Mouse (Mus musculus) adrenal gland, postnatal 25 days (tissue): ENCODE measurements around the gene Bcr. TPM values are rescaled to one million over a fixed set of nuclear protein-coding genes. Genes with fewer than 3 reads are reported as not detected.

Source experiments
- total RNA-seq: library from RNA; stranded (reverse); gene quantifications from 2 replicates; pipeline ENCODE4 v1.2.3, GENCODE M21; 2021

The Bcr gene
- total RNA-seq, 1 experiment from 2014 or later, result 41.0 TPM

Other genes starting within 250 kb of the Bcr start
- 2.4 and 3.5 TPM in 2 replicates for gene Gnaz, start 93.4 kb upstream of the Bcr start, total RNA-seq
- gene Rsph14, start 28.0 kb upstream of the Bcr start, total RNA-seq, result 0.52 TPM in 1 of 2 replicates, not detected in the other
- gene Rab36, start 23.5 kb upstream of the Bcr start, total RNA-seq, result 14.8 and 21.8 TPM in 2 replicates
- gene Specc1l, start 151.5 kb downstream of the Bcr start, total RNA-seq, result 53.3 and 63.5 TPM in 2 replicates